Mouse (Mus musculus) urinary bladder, adult 2 months (tissue): ENCODE data around the gene Eif4enif1. TPM values are rescaled to one million over a fixed set of nuclear protein-coding genes. Genes with fewer than 3 reads are reported as not detected.
A peak's percentile ranks its signal among the peaks of the same experiment; 100 is the strongest.

Experiments used
- DNase-seq: peaks from one replicate; pipeline ENCODE4 v3.0.0; 2022; ENCODE audit warnings: low spot score
- polyA plus RNA-seq: library from polyadenylated mRNA; depleted of rRNA; stranded (reverse); fragments of >200 nt; gene quantifications from 2 replicates; pipeline ENCODE4 v1.2.3, GENCODE M21; 2012

Eif4enif1 gene
- polyA plus RNA-seq, 1 experiment, result 49.4 TPM

DNA sequence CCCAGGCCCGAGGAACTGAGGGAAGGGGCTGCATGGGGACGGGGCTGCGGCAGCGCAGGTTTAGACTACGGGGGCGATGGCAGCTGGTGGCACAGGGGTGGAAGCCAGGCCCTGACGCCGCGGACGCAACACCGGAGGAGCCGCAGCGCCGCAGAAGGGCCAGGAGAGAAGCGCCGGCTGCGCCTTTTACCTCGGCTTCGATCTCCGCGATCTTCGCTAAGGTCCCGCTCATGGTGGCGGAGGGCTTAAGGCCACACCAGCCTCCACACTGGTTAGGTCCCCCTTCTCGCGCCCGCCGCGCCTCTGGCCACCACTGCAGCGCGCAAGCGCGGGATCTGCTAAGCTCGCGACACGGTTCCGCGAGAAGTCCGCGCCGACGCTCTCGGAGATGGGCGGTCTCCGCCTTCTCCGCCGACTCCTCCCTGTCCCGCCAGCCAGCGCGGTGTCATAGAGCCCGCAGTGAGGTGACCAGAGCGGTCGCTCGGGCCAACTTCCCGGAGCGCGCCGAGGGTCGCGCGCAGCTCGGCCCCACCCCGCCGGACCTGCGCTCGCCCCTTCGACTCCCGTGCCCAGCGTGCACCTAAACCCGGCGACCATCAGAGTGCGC lies 64.0 kb downstream of the Eif4enif1 start, which contains the start of gene Drg1:
Gene Drg1 (minus strand): TSS at position 337 of the 607 bp plus-strand sequence.
- peak; percentile 89 for DNase-seq

DNA sequence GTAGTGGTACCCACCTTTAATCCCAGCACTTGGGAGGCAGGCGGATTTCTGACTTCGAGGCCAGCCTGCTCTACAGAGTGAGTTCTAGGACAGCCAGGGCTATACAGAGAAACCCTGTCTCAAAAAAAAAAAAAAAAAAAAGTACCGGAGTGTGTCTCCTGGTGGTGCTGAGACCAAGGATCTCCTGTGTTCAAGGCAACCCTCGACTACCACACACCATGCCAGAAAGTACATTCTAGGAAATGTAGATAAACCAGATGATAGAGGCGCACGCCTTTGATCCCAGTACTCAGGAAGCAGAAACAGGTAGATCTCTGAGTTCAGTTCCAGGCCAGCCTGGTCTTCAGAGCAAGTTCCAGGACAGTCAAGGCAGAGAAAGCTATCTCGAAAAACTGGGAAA lies 64.9 kb downstream of the Eif4enif1 start:
- DNase-seq, result no peak

DNA sequence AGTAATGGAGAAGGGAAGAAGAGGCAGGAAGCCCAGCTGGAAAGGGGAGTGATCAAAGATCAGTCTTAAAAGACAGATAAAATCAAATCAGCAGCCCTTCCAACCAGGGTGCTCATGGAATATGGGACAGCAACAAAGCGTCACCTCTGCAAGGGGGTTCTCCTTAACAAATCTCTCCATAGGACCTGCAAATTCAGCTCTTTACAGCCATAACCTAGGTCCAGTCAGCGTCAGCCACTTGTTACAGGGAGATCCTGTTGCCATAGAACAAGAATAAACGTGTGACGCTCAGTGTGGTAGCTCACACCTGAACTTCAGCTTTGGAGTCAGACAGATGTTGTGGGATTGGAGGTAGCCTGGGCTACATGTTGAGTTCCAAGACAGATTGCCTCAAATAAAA lies 67.0 kb downstream of the Eif4enif1 start:
- DNase-seq, result no peak

DNA sequence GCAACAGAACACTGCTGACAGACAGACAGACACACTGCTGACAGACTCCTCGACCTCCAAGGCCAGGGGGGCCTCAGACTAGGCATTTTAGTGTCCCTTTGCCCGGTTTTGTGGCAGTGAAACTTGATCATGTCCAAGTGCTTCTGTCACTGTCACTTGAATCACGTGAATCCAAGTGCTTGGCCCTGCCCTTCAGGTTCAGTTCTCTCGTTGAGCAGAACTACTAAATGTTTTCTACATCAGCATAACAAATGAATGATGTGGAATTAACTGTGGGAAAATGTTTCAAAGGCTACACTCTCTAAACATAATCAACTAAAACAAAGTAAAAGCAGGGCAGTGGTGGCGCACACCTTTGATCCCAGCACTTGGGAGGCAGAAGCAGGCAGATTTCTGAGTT lies 76.2 kb downstream of the Eif4enif1 start:
- no peak for DNase-seq

DNA sequence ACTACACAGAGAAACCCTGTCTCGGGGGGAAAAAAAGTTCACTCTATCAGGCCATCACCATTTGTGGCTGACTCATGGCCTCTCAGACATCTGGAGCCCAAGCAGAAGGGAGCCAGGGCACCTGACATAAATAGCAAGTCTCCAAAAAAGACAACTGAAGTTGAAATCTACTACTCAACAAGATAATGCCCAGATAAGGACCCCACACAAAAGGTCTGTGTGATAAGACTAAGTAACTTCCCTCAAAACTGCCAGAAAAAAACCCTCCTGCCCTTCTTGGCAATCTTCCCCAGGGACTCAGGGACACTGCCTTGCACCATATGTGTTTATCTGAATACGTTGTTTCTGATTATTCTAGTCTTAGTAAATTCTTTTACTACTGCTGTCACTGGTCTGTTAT lies 77.5 kb downstream of the Eif4enif1 start:
- DNase-seq, result no peak

DNA sequence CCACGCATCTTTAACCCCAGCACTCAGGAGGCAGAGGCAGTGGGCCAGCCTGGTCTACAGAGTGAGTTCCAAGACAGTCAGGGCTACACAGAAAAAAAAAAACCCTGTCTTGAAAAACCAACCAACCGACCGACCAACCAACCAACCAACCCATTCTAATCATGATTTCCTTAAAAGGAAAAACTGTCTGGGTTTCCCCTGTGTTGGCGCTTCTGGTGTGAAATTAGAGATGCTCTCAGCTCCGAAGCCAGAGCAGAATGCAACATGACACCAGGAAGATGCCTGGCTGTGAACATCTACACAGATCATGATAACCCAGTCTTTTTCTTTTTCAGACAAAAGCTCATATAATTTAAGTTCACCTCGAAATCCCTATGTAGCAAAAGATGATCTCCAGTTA lies 80.7 kb downstream of the Eif4enif1 start:
- no peak for DNase-seq

DNA sequence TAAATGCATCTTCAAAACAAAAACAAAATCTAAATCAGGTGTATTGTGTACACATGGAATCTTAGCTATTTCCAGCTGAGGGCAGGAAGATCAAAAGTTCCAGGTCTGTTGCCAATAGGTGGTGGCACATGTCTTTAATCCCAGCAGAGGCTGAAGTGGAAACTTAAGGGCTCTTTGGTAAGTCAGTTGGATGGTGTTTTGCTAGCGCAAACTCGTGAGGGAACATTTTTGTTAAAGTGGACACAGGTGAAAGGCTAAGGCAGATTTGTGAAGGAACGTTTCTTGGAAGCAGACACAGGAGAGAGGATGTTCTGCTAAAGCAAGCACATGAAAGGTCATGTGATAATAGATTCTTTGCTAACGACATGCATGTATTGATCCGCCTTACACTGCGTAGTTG lies 81.5 kb downstream of the Eif4enif1 start:
- no peak for DNase-seq

DNA sequence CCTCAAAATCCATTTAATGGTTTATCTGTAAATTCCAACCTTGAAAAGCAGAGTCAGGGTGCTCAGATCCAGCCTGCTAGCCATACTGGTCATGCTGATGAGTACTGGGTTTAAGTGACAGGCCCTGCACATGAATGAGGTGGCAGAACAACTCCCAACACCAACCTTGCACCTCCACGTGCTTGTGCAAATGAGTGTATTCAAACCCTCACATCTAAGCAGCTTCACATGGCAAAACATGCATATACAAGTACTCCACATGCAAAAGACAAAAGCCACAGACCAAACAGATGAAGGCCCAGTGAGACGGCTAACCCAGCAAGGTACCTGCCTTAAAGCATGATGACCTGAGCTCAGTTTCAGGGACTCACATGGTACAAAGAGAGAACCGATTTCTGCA lies 83.7 kb downstream of the Eif4enif1 start:
- DNase-seq, result no peak

DNA sequence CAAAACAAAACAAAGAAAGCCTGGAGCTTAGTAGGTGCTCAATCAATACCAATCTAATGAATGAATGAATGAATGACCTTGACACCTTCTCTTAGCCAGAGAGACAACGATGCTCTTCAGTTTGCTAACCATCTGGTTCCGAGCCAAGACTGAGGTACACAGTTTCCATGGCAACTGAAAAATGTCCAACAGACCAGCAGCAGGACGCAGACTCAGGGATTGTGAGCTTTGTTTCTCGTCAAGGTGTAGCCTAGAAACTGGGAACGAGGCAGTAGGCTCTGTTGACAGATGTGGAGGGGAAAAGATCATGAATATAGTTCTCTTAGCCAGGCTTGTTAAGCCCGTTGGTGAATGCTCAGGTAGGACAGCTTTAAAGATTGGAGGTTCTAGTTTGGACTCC lies 84.9 kb downstream of the Eif4enif1 start:
- DNase-seq, result no peak

DNA sequence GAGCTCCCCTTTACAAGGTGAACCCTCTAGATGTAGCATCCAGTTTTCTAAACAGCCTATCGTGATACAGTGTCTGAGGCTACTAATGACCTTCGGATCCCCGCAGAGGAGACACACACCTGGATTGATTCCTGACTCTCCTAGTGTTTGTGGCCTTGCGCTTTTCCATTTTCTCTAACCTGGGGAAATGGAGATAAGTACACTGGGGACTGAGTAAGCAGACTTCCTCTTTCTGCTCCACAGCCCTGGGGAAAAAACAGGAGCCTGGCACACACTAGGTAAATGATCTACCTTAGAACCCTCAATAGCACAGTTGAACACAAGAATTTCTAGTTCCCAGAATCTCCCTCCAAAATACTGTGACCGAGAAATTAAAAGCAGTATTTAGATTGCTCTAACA lies 85.7 kb downstream of the Eif4enif1 start:
- DNase-seq, result no peak

DNA sequence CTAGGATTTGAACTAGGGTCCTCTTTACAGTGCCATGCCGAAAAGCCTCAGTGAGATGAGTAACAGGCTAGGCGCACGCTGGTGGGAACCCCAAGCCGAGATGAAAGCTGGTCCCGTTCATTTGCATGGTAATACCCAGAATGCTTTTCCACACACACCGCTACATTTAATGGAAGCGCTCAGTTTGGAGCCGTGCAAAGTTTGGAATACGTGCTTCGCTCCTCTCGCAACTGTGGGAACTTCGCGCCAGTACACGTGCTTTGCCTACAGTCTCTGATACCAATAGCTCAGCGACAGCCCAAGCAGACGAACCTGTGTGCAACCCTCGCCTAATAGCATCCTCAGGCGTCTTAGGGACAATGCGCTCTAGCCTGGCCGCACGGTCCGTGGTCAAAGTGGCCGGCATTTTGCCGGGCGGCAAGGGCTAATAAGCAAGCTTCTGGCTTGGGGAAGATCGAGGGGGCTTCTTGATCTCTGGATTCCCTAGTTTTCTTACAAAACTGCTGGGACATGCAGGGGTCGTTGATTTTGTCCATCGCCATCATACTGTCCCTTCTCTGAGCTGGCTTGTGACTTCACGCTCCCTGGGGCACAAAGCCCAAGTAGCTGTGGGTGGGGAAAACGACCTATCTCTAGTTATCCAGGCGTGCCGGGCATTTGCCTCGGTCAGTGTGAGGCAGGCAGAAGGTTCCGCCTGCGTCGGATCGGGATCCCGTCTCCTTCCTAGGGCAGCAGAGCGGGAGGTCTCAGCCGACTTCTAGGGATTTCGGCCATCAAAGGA lies 86.5 kb downstream of the Eif4enif1 start, which contains the start of gene Patz1:
Gene Patz1 (plus strand): TSS at position 354 of the 781 bp plus-strand sequence.
- peak; percentile 53 for DNase-seq

DNA sequence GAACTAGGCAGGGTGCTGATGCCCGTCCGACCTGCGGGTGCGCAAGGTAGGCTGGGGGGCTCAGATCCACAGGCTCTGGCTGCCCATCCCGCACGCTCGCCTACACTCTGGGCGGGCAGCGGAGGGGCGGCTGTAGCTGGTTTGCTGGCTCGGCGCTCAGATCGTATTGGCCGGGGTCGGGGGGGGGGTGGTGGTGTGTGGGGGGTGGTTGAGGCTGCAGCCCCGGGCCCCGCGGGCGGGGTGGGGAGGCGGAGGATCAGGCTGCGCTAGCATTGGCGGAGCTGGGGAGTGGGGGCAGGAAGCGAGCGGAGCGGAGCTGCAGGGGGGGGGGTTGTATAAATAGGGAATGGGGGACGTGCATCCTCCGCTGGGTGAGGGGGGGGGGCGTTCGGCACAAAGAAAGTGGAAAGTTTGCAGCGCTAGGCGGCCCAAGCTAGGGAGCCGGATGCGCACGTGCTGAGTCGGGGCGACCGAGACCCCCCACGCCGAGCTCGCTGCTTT lies 87.2 kb downstream of the Eif4enif1 start:
- peak; percentile 45 for DNase-seq

DNA sequence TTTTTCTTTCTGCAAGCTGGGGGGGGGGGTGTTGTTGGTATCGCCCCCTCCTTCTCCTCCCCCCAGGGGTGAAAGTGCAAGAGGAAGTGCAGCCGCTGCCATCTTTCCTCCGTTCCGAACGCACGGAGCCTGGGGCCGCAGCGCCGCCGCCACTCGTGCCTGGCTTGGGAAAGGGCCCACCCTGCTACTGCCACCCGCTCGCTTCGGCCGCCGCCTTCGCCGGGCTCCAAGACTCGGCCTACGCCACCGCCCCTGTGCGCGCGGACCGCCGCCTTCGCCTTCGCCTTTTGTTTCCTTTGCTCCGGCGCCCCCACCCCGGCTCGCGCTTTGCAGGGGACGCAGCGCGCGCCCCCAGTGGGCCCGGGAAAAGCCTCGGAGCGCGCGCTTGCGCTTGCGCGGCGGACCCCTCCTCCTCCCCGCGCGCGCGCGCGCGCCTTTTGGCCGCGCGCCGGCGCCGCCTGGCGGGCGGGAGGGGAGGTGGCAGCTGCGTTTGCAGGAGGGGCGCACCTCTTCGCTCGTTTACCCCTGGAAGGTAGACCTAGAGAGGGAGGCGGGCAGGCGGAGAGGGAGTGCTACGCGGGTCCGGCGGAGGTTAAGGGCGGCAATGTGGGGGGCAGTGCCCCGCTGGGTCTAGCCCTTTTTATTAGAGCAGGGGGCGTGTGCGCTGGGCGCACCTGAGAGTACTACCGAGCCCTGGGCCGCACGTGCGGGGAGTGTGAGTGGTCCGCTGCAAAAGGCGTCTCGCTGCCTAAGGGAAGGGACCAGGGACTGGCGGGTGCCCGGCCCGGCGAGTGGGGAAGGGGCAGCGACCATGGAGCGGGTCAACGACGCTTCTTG lies 87.8 kb downstream of the Eif4enif1 start:
- peak; percentile 82 for DNase-seq

DNA sequence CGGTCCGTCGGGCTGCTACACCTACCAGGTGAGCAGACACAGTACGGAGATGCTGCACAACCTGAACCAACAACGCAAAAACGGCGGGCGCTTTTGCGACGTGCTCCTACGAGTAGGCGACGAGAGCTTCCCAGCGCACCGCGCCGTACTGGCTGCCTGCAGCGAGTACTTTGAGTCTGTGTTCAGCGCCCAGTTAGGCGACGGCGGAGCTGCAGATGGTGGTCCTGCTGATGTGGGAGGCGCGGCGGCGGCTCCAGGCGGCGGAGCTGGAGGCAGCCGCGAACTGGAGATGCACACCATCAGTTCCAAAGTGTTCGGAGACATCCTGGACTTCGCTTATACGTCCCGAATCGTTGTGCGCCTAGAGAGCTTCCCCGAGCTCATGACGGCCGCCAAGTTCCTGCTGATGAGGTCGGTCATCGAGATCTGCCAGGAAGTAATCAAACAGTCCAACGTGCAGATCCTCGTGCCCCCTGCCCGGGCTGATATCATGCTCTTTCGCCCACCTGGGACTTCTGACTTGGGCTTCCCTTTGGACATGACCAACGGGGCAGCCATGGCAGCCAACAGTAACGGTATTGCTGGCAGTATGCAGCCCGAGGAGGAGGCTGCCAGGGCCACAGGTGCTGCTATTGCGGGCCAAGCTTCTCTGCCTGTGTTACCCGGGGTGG lies 88.6 kb downstream of the Eif4enif1 start:
- no peak for DNase-seq

DNA sequence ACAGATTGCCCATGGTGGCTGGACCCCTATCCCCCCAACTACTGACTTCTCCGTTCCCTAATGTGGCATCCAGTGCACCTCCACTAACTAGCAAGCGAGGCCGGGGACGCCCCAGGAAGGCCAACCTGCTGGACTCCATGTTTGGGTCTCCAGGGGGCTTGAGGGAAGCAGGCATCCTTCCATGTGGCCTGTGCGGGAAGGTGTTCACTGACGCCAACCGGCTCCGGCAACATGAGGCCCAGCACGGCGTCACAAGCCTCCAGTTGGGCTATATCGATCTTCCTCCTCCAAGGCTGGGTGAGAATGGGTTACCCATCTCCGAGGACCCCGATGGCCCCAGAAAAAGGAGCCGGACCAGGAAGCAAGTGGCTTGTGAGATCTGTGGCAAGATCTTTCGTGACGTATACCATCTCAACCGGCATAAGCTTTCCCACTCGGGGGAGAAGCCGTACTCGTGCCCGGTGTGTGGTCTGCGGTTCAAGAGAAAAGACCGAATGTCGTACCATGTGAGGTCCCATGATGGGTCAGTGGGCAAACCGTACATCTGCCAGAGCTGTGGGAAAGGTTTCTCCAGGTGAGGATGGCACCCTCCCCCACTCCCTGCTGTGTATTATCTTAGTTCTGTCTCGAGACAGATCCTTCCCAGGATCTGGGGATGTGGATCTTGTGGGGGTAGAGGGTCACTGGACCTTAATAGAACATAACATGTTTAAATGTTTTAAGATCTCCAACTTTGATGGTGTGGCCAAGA lies 89.3 kb downstream of the Eif4enif1 start:
- DNase-seq, result no peak

DNA sequence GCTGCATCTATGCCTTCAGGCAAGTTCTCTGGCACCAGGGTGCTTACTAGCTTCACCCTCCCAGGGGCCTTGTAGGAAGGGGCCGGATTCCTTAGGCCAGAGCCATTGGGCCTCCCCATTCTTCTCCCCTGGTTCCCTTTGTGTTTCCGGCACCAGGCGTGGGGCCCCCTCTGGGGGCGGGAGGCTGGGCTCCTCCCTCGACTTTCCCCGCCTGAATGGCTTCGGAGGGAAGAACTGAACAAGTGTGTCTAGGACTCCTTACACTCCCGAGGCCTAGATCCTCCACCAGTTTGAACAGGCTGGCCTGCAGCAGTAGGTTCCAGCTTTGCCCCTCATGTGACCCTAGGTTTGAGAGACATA lies 89.8 kb downstream of the Eif4enif1 start:
- DNase-seq, result peak; percentile 50

DNA sequence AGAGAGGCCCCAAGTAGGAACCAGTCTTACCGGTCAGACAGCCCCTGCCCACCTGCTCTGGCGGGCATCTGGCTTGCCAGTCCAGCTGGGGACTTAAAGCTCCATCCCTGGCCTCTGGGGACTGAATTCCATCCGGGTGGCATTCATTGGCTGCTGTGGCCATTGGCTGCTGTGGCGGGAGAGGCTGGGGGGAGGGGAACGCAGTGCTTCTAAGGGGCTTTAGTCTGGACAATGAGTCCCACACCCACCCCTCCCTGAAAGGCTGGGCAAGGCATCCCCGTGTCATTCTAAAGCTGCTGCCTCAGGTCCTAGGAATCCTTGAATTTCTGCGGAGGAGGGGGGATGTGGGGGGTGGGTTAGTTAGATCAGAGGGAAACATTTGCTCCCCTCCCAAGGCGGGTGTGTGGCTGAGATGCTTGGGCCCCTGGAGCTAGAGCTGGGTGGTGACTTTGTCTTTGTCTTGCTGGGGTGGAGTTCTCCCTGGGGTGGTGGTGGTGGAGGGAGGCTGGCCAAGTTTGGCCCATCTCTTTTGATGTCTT lies 90.6 kb downstream of the Eif4enif1 start:
- DNase-seq, result no peak

DNA sequence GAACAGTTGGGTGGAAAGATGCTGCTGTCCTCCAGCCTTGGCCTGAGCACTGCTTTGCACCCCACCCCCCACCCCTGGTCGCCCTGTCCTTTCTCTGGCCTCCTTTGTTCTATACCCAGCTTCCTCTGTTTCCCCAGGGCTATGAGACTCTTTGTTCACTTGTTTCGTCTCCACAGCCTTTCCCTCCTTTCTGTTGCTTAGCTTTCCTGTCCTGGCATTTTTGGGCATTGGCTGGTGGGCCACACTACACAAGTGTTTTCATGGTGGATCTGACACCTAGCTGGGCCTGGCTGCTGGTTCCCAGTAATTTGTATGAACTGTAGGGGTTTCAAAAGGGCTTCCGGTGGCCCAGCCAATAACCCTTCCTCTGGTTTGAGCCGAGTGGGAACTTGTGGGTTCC lies 91.2 kb downstream of the Eif4enif1 start:
- no peak for DNase-seq
